Mouse (Mus musculus): ENCODE results near the gene Slc43a2. TPM values are rescaled to one million over a fixed set of nuclear protein-coding genes. Genes with fewer than 3 reads are reported as not detected.
A peak's percentile ranks its signal among the peaks of the same experiment; 100 is the strongest.

The Slc43a2 gene
- 12.1 and 12.6 TPM in 2 replicates for polyA plus RNA-seq (2015; fragmentation: Nextera tagmentation; extraction: Ambion mirVana)

GRCm38 (mm10) chr11:75531469-75532242 lies at the start of gene Slc43a2:
Gene Slc43a2 (plus strand): TSS chr11:75531694.
- peak within 1 kb of the TSS; percentile 98 for H3K9ac ChIP-seq (replicated peaks)
- peak within 1 kb of the TSS; percentile 99 for H3K27ac ChIP-seq (replicated peaks)
- peak; percentile 96 for ATAC-seq (replicated peaks)
- WGBS = under 1% methylated on average over 62 of the region's 62 CpGs
- H3K4me2 ChIP-seq (replicated peaks) = peak within 1 kb of the TSS; percentile 97
- H3K36me3 ChIP-seq = no peaks in the 10 kb centered on the region
- H3K4me1 ChIP-seq = peaks cover 23% of the 10 kb centered on the region
- no peaks in the 10 kb centered on the region for H3K9me3 ChIP-seq
- H3K27me3 ChIP-seq = no peaks in the 10 kb centered on the region
- peak within 1 kb of the TSS; percentile 92 for H3K4me3 ChIP-seq

- peak overlapping the region; percentile 99 for H3K4me3 ChIP-seq
- WGBS = 21% methylated on average over 3 of the region's 3 CpGs
- peak overlapping the region; percentile 33 for H3K4me2 ChIP-seq (replicated peaks)
- ATAC-seq (replicated peaks) = peak; percentile 51
- peak overlapping the region; percentile 64 for H3K27ac ChIP-seq (replicated peaks)
- peaks cover 18% of the 10 kb centered on the region for H3K4me1 ChIP-seq
- no peaks in the 10 kb centered on the region; the same call in 1 of the 2 replicates for H3K27me3 ChIP-seq
- no peak overlapping the region for H3K9ac ChIP-seq (replicated peaks)
- H3K36me3 ChIP-seq = peaks cover 22% of the 10 kb centered on the region
- no peaks in the 10 kb centered on the region for H3K9me3 ChIP-seq
Measured at GRCm38 (mm10) chr11:75486192-75486591, 45.3 kb upstream of the Slc43a2 start.

- H3K27me3 ChIP-seq = no peaks in the 10 kb centered on the region; the same call in 1 of the 2 replicates
- peak within 1 kb of the TSS; percentile 99 for H3K4me3 ChIP-seq
- H3K4me1 ChIP-seq = peaks cover 18% of the 10 kb centered on the region
- H3K36me3 ChIP-seq = peaks cover 28% of the 10 kb centered on the region
- H3K4me2 ChIP-seq (replicated peaks) = peak within 1 kb of the TSS; percentile 96
- under 1% methylated on average over 52 of the region's 52 CpGs for WGBS
- peak within 1 kb of the TSS; percentile 77 for H3K9ac ChIP-seq (replicated peaks)
- ATAC-seq (replicated peaks) = peak; percentile 100
- peak within 1 kb of the TSS; percentile 64 for H3K27ac ChIP-seq (replicated peaks)
- no peaks in the 10 kb centered on the region for H3K9me3 ChIP-seq
Measured at GRCm38 (mm10) chr11:75486601-75487285, 44.8 kb upstream of the Slc43a2 start, which contains the start of gene Prpf8. Gene Prpf8 (plus strand): TSS chr11:75486816.

- 42% methylated on average over 6 of the region's 6 CpGs for WGBS
- H3K9ac ChIP-seq (replicated peaks) = peak overlapping the region; percentile 77
- peaks cover 18% of the 10 kb centered on the region for H3K4me1 ChIP-seq
- peak overlapping the region; percentile 96 for H3K4me2 ChIP-seq (replicated peaks)
- H3K36me3 ChIP-seq = peaks cover 35% of the 10 kb centered on the region
- ATAC-seq (replicated peaks) = no peak
- peak overlapping the region; percentile 99 for H3K4me3 ChIP-seq
- H3K27me3 ChIP-seq = no peaks in the 10 kb centered on the region; the same call in 1 of the 2 replicates
- no peak overlapping the region for H3K27ac ChIP-seq (replicated peaks)
- H3K9me3 ChIP-seq = no peaks in the 10 kb centered on the region
Measured at GRCm38 (mm10) chr11:75487496-75487895, 44.0 kb upstream of the Slc43a2 start.

GRCm38 (mm10) chr11:75494296-75495049 lies 37.0 kb upstream of the Slc43a2 start:
- H3K4me1 ChIP-seq = no peaks in the 10 kb centered on the region
- H3K9me3 ChIP-seq = no peaks in the 10 kb centered on the region
- H3K27me3 ChIP-seq = no peaks in the 10 kb centered on the region
- WGBS = 95% methylated on average over 10 of the region's 10 CpGs
- H3K27ac ChIP-seq (replicated peaks) = no peak overlapping the region
- no peak overlapping the region for H3K9ac ChIP-seq (replicated peaks)
- H3K4me2 ChIP-seq (replicated peaks) = no peak overlapping the region
- H3K4me3 ChIP-seq = no peak overlapping the region
- peaks cover 100% of the 10 kb centered on the region for H3K36me3 ChIP-seq
- ATAC-seq (replicated peaks) = no peak

GRCm38 (mm10) chr11:75498126-75498525 lies 33.4 kb upstream of the Slc43a2 start:
- H3K27ac ChIP-seq (replicated peaks) = no peak overlapping the region
- no peaks in the 10 kb centered on the region for H3K4me1 ChIP-seq
- no peak overlapping the region for H3K4me3 ChIP-seq
- H3K9me3 ChIP-seq = no peaks in the 10 kb centered on the region
- 91% methylated on average over 1 of the region's 1 CpGs for WGBS
- ATAC-seq (replicated peaks) = no peak
- H3K27me3 ChIP-seq = no peaks in the 10 kb centered on the region
- H3K9ac ChIP-seq (replicated peaks) = no peak overlapping the region
- H3K36me3 ChIP-seq = peaks cover 100% of the 10 kb centered on the region
- H3K4me2 ChIP-seq (replicated peaks) = no peak overlapping the region

GRCm38 (mm10) chr11:75508162-75508561 lies 23.3 kb upstream of the Slc43a2 start:
- H3K36me3 ChIP-seq = peaks cover 62% of the 10 kb centered on the region
- WGBS = 92% methylated on average over 4 of the region's 4 CpGs

GRCm38 (mm10) chr11:75508904-75509303 lies 22.6 kb upstream of the Slc43a2 start:
- 86% methylated on average over 8 of the region's 8 CpGs for WGBS
- Histone ChIP-seq H3K4me2 (replicated peaks) (no peak overlapping the region), H3K36me3 (peaks cover 55% of the 10 kb centered on the region), H3K4me1 (peaks cover 15% of the 10 kb centered on the region), H3K4me3 (no peak overlapping the region), H3K9ac (replicated peaks) (no peak overlapping the region), H3K27ac (replicated peaks) (no peak overlapping the region), H3K9me3 (no peaks in the 10 kb centered on the region), H3K27me3 (no peaks in the 10 kb centered on the region)
- ATAC-seq (replicated peaks) = no peak

More at GRCm38 (mm10) chr11:75508162-75508561, 23.3 kb upstream of the Slc43a2 start:
- ATAC-seq (replicated peaks) = no peak
- no peak overlapping the region for H3K4me3 ChIP-seq
- H3K27ac ChIP-seq (replicated peaks) = no peak overlapping the region
- H3K27me3 ChIP-seq = no peaks in the 10 kb centered on the region
- peaks cover 15% of the 10 kb centered on the region for H3K4me1 ChIP-seq
- no peak overlapping the region for H3K9ac ChIP-seq (replicated peaks)
- H3K4me2 ChIP-seq (replicated peaks) = no peak overlapping the region
- no peaks in the 10 kb centered on the region for H3K9me3 ChIP-seq

- Histone ChIP-seq H3K4me3 (peak within 1 kb of the TSS; percentile 48), H3K9ac (replicated peaks) (peak within 1 kb of the TSS; percentile 56), H3K4me2 (replicated peaks) (peak within 1 kb of the TSS; percentile 91), H3K27me3 (no peaks in the 10 kb centered on the region), H3K4me1 (peaks cover 15% of the 10 kb centered on the region), H3K36me3 (peaks cover 44% of the 10 kb centered on the region), H3K27ac (replicated peaks) (peak within 1 kb of the TSS; percentile 67), H3K9me3 (no peaks in the 10 kb centered on the region)
- WGBS = 3% methylated on average over 43 of the region's 43 CpGs
- ATAC-seq (replicated peaks) = peak; percentile 85
Measured at GRCm38 (mm10) chr11:75509741-75510626, 21.5 kb upstream of the Slc43a2 start, which contains the start of gene Rilp. Gene Rilp (plus strand): TSS chr11:75510094.

- peak overlapping the region; percentile 91 for H3K4me2 ChIP-seq (replicated peaks)
- H3K27ac ChIP-seq (replicated peaks) = peak overlapping the region; percentile 67
- H3K4me1 ChIP-seq = peaks cover 15% of the 10 kb centered on the region
- peak overlapping the region; percentile 56 for H3K9ac ChIP-seq (replicated peaks)
- H3K27me3 ChIP-seq = no peaks in the 10 kb centered on the region
- peaks cover 39% of the 10 kb centered on the region for H3K36me3 ChIP-seq
- peak overlapping the region; percentile 48 for H3K4me3 ChIP-seq
- no peaks in the 10 kb centered on the region for H3K9me3 ChIP-seq
- peak; percentile 82 for ATAC-seq (replicated peaks)
- WGBS = 2% methylated on average over 24 of the region's 24 CpGs
Measured at GRCm38 (mm10) chr11:75510627-75510993, 20.9 kb upstream of the Slc43a2 start.

- Histone ChIP-seq H3K27ac (replicated peaks) (no peak overlapping the region), H3K36me3 (peaks cover 33% of the 10 kb centered on the region), H3K27me3 (no peaks in the 10 kb centered on the region), H3K9ac (replicated peaks) (no peak overlapping the region), H3K4me3 (no peak overlapping the region), H3K9me3 (no peaks in the 10 kb centered on the region), H3K4me2 (replicated peaks) (no peak overlapping the region), H3K4me1 (peaks cover 15% of the 10 kb centered on the region)
- WGBS = 77% methylated on average over 6 of the region's 6 CpGs
- no peak for ATAC-seq (replicated peaks)
Measured at GRCm38 (mm10) chr11:75511213-75511612, 20.3 kb upstream of the Slc43a2 start.

Data from forebrain, embryonic 15.5 days (tissue).